Mouse (Mus musculus) MEL (cell line): ENCODE data around the gene Skap2. TPM values are rescaled to one million over a fixed set of nuclear protein-coding genes. Genes with fewer than 3 reads are reported as not detected.

ENCODE experiments used
- DNase-seq: peaks from one replicate; pipeline ENCODE4 v3.0.0; 2011; ENCODE audit warnings: low read depth, low spot score
- H3K27ac ChIP-seq: 2 replicates; pipeline ENCODE4 v1.5.1; 2012; ENCODE audit warnings: low read depth, mild to moderate bottlenecking, control low read depth, low read length, moderate library complexity; ENCODE audit not compliant: control insufficient read depth
- H3K27me3 ChIP-seq, 2 experiments: fragments of 150-350 bp in 1 of 2; sonication (generic) in 1 of 2; 2 replicates each; pipeline ENCODE4 v1.6.1; 2012; ENCODE audit warnings: low read length in 2 of 2, mild to moderate bottlenecking in 2 of 2, improper control_type of control experiment in 1 of 2, moderate library complexity in 1 of 2; ENCODE audit not compliant: insufficient read depth in 2 of 2, control insufficient read depth in 1 of 2
- H3K36me3 ChIP-seq, 2 experiments: 2 replicates each; pipeline ENCODE4 v1.6.1; 2012 to 2014; ENCODE audit warnings: low read length in 2 of 2, improper control_type of control experiment in 1 of 2, inconsistent platforms in 1 of 2, mild to moderate bottlenecking in 1 of 2; ENCODE audit not compliant: insufficient read depth in 2 of 2, control insufficient read depth in 1 of 2
- H3K4me1 ChIP-seq, 2 experiments: fragments of 150-350 bp in 1 of 2; sonication (generic) in 1 of 2; 2 replicates each; pipeline ENCODE4 v1.6.1; 2012; ENCODE audit warnings: low read length in 2 of 2, improper control_type of control experiment in 1 of 2, mild to moderate bottlenecking in 1 of 2; ENCODE audit not compliant: insufficient read depth in 2 of 2, control insufficient read depth in 1 of 2
- H3K4me3 ChIP-seq, 2 experiments: fragments of 150-350 bp in 1 of 2; sonication (generic) in 1 of 2; 2 replicates each; pipeline ENCODE4 v1.5.1; 2012; ENCODE audit warnings: low read depth in 2 of 2, low read length in 2 of 2, mild to moderate bottlenecking in 2 of 2, moderate library complexity in 2 of 2, control low read depth in 1 of 2, improper control_type of control experiment in 1 of 2; ENCODE audit not compliant: control insufficient read depth in 1 of 2, insufficient read depth in 1 of 2
- H3K79me2 ChIP-seq: 2 replicates; pipeline ENCODE4 v1.6.1; 2012; ENCODE audit warnings: mild to moderate bottlenecking, low read length, moderate library complexity; ENCODE audit not compliant: control insufficient read depth, poor library complexity, insufficient read depth
- H3K9ac ChIP-seq: 2 replicates; pipeline ENCODE4 v1.6.1; 2012; ENCODE audit warnings: low read depth, mild to moderate bottlenecking, control low read depth, low read length, moderate library complexity; ENCODE audit not compliant: control insufficient read depth, poor library complexity, severe bottlenecking
- H3K9me3 ChIP-seq: fragments of 150-350 bp; sonication (generic); replicated peaks from 2 replicates; pipeline ENCODE4 v1.6.1; 2012; ENCODE audit warnings: mild to moderate bottlenecking, low read length, improper control_type of control experiment, moderate library complexity; ENCODE audit not compliant: insufficient read depth
- BHLHE40 ChIP-seq: IDR thresholded peaks from 2 replicates; pipeline ENCODE4 v1.6.1; 2012; ENCODE audit warnings: low read depth, mild to moderate bottlenecking, inconsistent platforms, low read length, improper control_type of control experiment, borderline replicate concordance
- CHD2 ChIP-seq: IDR thresholded peaks from 2 replicates; pipeline ENCODE4 v1.6.1; 2011; ENCODE audit warnings: low read length, improper control_type of control experiment
- ELF1 ChIP-seq: IDR thresholded peaks from 2 replicates; pipeline ENCODE4 v1.6.1; 2014; ENCODE audit warnings: low read depth, mild to moderate bottlenecking, inconsistent platforms, low read length, improper control_type of control experiment, moderate library complexity
- ETS1 ChIP-seq: IDR thresholded peaks from 2 replicates; pipeline ENCODE4 v1.6.1; 2012; ENCODE audit warnings: low read depth, mild to moderate bottlenecking, inconsistent platforms, low read length, improper control_type of control experiment, moderate library complexity
- GABPA ChIP-seq: IDR thresholded peaks from 2 replicates; pipeline ENCODE4 v1.6.1; 2012; ENCODE audit warnings: low read depth, mild to moderate bottlenecking, inconsistent platforms, low read length, improper control_type of control experiment, moderate library complexity
- GATA1 ChIP-seq: IDR thresholded peaks from 2 replicates; pipeline ENCODE4 v1.6.1; 2011; ENCODE audit warnings: low read depth, low read length, improper control_type of control experiment
- MAX ChIP-seq: IDR thresholded peaks from 2 replicates; pipeline ENCODE4 v1.6.1; 2011; ENCODE audit warnings: low read length, improper control_type of control experiment
- MAZ ChIP-seq: IDR thresholded peaks from 2 replicates; pipeline ENCODE4 v1.6.1; 2012; ENCODE audit warnings: low read depth, mild to moderate bottlenecking, inconsistent platforms, low read length, improper control_type of control experiment
- MXI1 ChIP-seq: IDR thresholded peaks from 2 replicates; pipeline ENCODE4 v1.6.1; 2011; ENCODE audit warnings: mild to moderate bottlenecking, low read depth, low read length, improper control_type of control experiment
- MYB ChIP-seq: IDR thresholded peaks from 2 replicates; pipeline ENCODE4 v1.6.1; 2011; ENCODE audit warnings: mild to moderate bottlenecking, low read depth, low read length, improper control_type of control experiment
- NELFE ChIP-seq: IDR thresholded peaks from 2 replicates; pipeline ENCODE4 v1.6.1; 2011; ENCODE audit warnings: low read depth, low read length, improper control_type of control experiment
- NRF1 ChIP-seq: IDR thresholded peaks from 2 replicates; pipeline ENCODE4 v1.6.1; 2014; ENCODE audit warnings: low read depth, mild to moderate bottlenecking, inconsistent platforms, low read length, improper control_type of control experiment, moderate library complexity; ENCODE audit not compliant: poor library complexity, insufficient read depth, severe bottlenecking
- RAD21 ChIP-seq: IDR thresholded peaks from 2 replicates; pipeline ENCODE4 v1.6.1; 2011; ENCODE audit warnings: mild to moderate bottlenecking, low read depth, low read length, improper control_type of control experiment
- RCOR1 ChIP-seq: IDR thresholded peaks from 2 replicates; pipeline ENCODE4 v1.6.1; 2012; ENCODE audit warnings: low read depth, mild to moderate bottlenecking, inconsistent platforms, low read length, improper control_type of control experiment
- SMC3 ChIP-seq: IDR thresholded peaks from 2 replicates; pipeline ENCODE4 v1.6.1; 2011; ENCODE audit warnings: low read depth, low read length, improper control_type of control experiment
- TAL1 ChIP-seq: IDR thresholded peaks from 2 replicates; pipeline ENCODE4 v1.6.1; 2012; ENCODE audit warnings: mild to moderate bottlenecking, inconsistent platforms, low read length, moderate library complexity, mixed read lengths
- UBTF ChIP-seq: IDR thresholded peaks from 2 replicates; pipeline ENCODE4 v1.6.1; 2012; ENCODE audit warnings: low read depth, mild to moderate bottlenecking, inconsistent platforms, low read length, improper control_type of control experiment, moderate library complexity, borderline replicate concordance; ENCODE audit not compliant: insufficient read depth
- USF1 ChIP-seq: IDR thresholded peaks from 2 replicates; pipeline ENCODE4 v1.6.1; 2014; ENCODE audit warnings: low read depth, mild to moderate bottlenecking, inconsistent platforms, low read length, improper control_type of control experiment, moderate library complexity
- ZMIZ1 ChIP-seq: IDR thresholded peaks from 2 replicates; pipeline ENCODE4 v1.6.1; 2012; ENCODE audit warnings: low read depth, mild to moderate bottlenecking, inconsistent platforms, low read length, improper control_type of control experiment, moderate library complexity
- polyA plus RNA-seq, 2 experiments: library from polyadenylated mRNA; stranded (reverse) in 1 of 2; unstranded in 1 of 2; fragments of >175 nt in 1 of 2; fragments of >200 nt in 1 of 2; gene quantifications; 2 replicates each; pipeline versions ENCODE4 v1.2.1 to v1.2.4; 2012; ENCODE audit warnings: low replicate concordance in 2 of 2, low read depth in 1 of 2; ENCODE audit not compliant: insufficient read length in 2 of 2, insufficient read depth in 1 of 2, missing spikeins in 1 of 2
- total RNA-seq: library from RNA; depleted of rRNA; stranded (reverse); fragments of 300-350 nt; gene quantifications from 2 replicates; pipeline ENCODE4 v1.2.3, GENCODE M21; 2012

Gene Skap2
- total and polyA plus RNA-seq, 3 experiments, result 17.8 to 31.3 TPM; not detected in 1

DNA sequence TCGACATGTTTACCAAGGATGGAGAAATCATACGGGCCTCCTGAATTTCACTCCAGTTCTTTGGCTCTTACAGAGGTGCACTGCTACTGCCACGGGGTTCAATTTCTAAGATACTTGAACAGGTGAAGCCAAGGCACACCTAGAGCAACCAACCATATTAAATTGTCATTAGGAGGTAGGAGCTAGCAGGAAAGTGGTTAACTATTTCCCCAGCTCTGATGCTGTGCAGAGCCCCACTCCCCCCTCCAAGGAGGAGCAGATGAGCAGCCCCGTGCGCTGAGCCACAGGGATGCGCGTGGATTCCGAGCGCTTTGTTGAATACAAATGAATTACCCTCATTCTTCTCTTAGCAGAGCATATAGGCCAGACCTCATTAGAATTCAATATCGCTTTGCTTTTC lies 162.8 kb downstream of the Skap2 start:
- Histone ChIP-seq H3K9ac (no peak overlapping the region), H3K9me3 (no peaks in the 10 kb centered on the region), H3K4me3 (no peak overlapping the region), H3K36me3 (no peaks in the 10 kb centered on the region), H3K27me3 (peaks cover 0 to 2% of the 10 kb centered on the region in 2 experiments; a peak in 3 of 4 replicates), H3K79me2 (no peaks in the 10 kb centered on the region), H3K4me1 (no peaks in the 10 kb centered on the region), H3K27ac (no peak overlapping the region)
- TF ChIP-seq USF1 (no peak), MYB (no peak), NELFE (no peak), MAX (no peak), RCOR1 (no peak), GABPA (no peak), UBTF (no peak), NRF1 (no peak), BHLHE40 (no peak), CHD2 (no peak)
- no peak for DNase-seq

DNA sequence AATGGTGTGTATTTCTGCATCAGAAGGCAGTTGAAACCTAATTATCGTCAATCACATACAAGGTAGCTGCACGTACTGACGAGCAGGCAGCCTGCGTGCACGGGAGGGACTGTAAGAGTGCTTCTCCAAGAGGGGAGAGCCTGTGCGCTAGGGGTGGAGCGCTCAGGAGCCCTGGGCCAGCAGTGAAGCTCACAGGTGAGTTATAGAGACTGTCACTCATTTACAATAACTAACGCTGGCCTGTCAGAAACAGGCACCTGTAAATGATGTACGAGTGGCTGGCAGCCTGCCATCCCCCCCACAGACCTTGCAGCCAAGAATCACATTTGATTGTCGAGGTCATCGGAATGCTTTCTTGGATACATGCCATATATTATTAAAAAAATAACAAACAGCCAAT lies 168.2 kb downstream of the Skap2 start:
- no peak for TF ChIP-seq NRF1
- no peak for TF ChIP-seq GABPA
- TF ChIP-seq UBTF, result no peak
- TF ChIP-seq CHD2, result no peak
- TF ChIP-seq MAZ, result no peak
- no peak for TF ChIP-seq ELF1
- no peak for TF ChIP-seq SMC3
- no peak for TF ChIP-seq TAL1
- no peak for TF ChIP-seq GATA1
- no peak for TF ChIP-seq RAD21
- TF ChIP-seq NELFE, result no peak
- no peak for TF ChIP-seq MXI1
- TF ChIP-seq ETS1, result no peak
- no peak for TF ChIP-seq ZMIZ1
- H3K27ac ChIP-seq, result no peak overlapping the region
- no peaks in the 10 kb centered on the region for H3K36me3 ChIP-seq
- no peaks in the 10 kb centered on the region; a peak in 2 of 4 replicates for H3K27me3 ChIP-seq
- no peak overlapping the region for H3K9ac ChIP-seq
- DNase-seq, result no peak
- no peaks in the 10 kb centered on the region for H3K9me3 ChIP-seq
- no peaks in the 10 kb centered on the region for H3K4me1 ChIP-seq
- H3K4me3 ChIP-seq, result no peak overlapping the region
- H3K79me2 ChIP-seq, result no peaks in the 10 kb centered on the region
